In the genomic region with DNA sequence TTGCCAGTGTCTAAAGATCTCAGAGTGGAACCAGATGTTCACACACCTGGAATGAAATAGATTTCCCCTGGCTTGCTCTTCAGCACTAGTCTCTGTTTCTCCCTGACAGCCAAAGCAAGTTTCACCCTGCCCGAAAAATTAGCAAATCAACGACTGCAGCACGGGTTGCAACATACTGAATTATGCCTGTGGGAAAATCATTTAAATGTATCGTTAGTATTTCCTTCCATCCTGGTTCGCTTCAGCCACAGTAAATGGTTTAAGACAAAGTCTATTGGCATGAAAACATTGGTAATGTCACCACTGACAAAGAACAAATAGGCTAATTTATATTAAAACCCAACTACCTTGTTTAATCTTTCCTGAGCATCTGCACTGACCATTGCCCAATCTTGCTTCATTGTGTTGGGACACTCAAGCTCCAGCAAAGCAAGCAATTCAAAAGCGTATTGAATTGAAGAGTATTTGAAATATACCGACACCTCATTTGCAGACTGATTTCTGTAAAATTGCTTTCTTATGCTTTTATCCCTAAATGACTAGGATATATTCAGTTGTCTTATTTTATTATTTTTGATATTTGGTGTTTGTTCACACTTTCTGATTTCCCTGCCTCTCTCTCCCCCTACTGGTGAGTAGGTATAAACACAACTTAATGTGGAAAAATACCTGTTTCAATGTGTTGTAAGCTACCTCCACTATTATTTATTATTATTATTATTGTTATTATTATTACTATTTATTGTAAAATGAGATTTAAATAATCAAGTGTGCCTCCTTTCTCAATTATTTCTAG, we compare ENCODE assay signal across 18 mouse cellular contexts. TPM values are rescaled to one million over a fixed set of nuclear protein-coding genes. Genes with fewer than 3 reads are reported as not detected.
DNase-seq lines count a peak whose midpoint lies in the region; ATAC-seq and TF ChIP-seq lines count a peak whose summit lies in the region.
"Had no signal": no experiment of that assay in that cellular context is flagged by ENCODE, and none has a peak within 500 bp of the region (broad histone marks: within the 10 kb centered on the region; RNA-seq: fewer than 3 reads in every experiment).

No protein-coding gene starts in this region.

- no peak for DNase-seq in heart, postnatal 0 days (ENCODE audit: low spot score)
- DNase-seq in heart, adult 8-10 months (ENCODE audit: low spot score), result no peak
- no peak for DNase-seq in liver, embryonic 14.5 days (ENCODE audit: low read depth in 3 of 3, low spot score in 3 of 3)
- peak; percentile 5 for DNase-seq in 3T3-L1 (ENCODE audit: low read depth, low spot score)
- peak; percentile 5 for DNase-seq in NIH3T3 (ENCODE audit: low read depth)
- no peak for DNase-seq in thymus, postnatal 14 days
- DNase-seq: cerebellum, postnatal 36 days; heart, postnatal 10 days; kidney, adult 2 months; kidney, postnatal 36 days; liver, embryonic 13.5 days; right cerebral cortex, adult 18-20 months; thymus, adult 18-20 months had no signal

- H3K9ac ChIP-seq in heart, postnatal 0 days (replicated peaks; ENCODE audit: low read depth, low read length), result no peak overlapping the region
- no peak overlapping the region for H3K9ac ChIP-seq in liver, embryonic 14.5 days (replicated peaks)
- no peak overlapping the region for H3K9ac ChIP-seq in liver, embryonic 12.5 days
- H3K9ac ChIP-seq: hindbrain, embryonic 15.5 days; liver, embryonic 13.5 days; midbrain, embryonic 15.5 days had no signal

- no peak overlapping the region for H3K4me2 ChIP-seq in heart, postnatal 0 days (ENCODE audit: low read depth, low read length)
- no peak overlapping the region for H3K4me2 ChIP-seq in liver, embryonic 14.5 days (ENCODE audit: low read depth)
- no peak overlapping the region for H3K4me2 ChIP-seq in liver, embryonic 12.5 days
- H3K4me2 ChIP-seq: hindbrain, embryonic 15.5 days; liver, embryonic 13.5 days; midbrain, embryonic 15.5 days had no signal

- no peak overlapping the region for H3K27ac ChIP-seq in heart, postnatal 0 days (ENCODE audit: low read depth)
- H3K27ac ChIP-seq in liver, embryonic 14.5 days, result no peak overlapping the region
- H3K27ac ChIP-seq in liver, embryonic 12.5 days, result no peak overlapping the region
- H3K27ac ChIP-seq: embryonic facial prominence, embryonic 10.5 days; hindbrain, embryonic 15.5 days; liver, embryonic 13.5 days; macrophage; midbrain, embryonic 15.5 days had no signal

- TF ChIP-seq EP300 in heart, postnatal 0 days (IDR thresholded peaks at IDR 0.05; ENCODE audit: low read depth), result no peak
- TF ChIP-seq EP300 in liver, embryonic 14.5 days (IDR thresholded peaks at IDR 0.05; ENCODE audit: low read depth), result no peak

- TF ChIP-seq CTCF in heart, postnatal 0 days (IDR thresholded peaks at IDR 0.05; ENCODE audit: low read depth), result peak; percentile 61
- TF ChIP-seq CTCF in liver, embryonic 14.5 days (IDR thresholded peaks at IDR 0.05; ENCODE audit: low read depth), result peak; percentile 5; the same call in 1 of the 2 replicates

- H3K27me3 ChIP-seq in heart, postnatal 0 days (ENCODE audit: control insufficient read depth, insufficient read depth, low read length), result 0 out of 2 replicates have a peak, but pooled peaks cover 3% of the 10 kb centered on the region
- H3K27me3 ChIP-seq in liver, embryonic 14.5 days (ENCODE audit: control insufficient read depth, insufficient read depth, low read length), result no peaks in the 10 kb centered on the region
- no peaks in the 10 kb centered on the region for H3K27me3 ChIP-seq in liver, embryonic 12.5 days (replicated peaks)
- H3K27me3 ChIP-seq: hindbrain, embryonic 15.5 days; liver, embryonic 13.5 days; midbrain, embryonic 15.5 days had no signal

- 78% methylated on average over 7 of the region's 7 CpGs for WGBS in heart, postnatal 0 days
- WGBS in liver, embryonic 14.5 days (ENCODE audit: insufficient replicate concordance), result 70% methylated on average over 7 of the region's 7 CpGs
- WGBS in liver, embryonic 12.5 days (ENCODE audit: insufficient replicate concordance), result 67% methylated on average over 7 of the region's 7 CpGs

- H3K4me1 ChIP-seq in heart, postnatal 0 days (ENCODE audit: control insufficient read depth, insufficient read depth), result no peaks in the 10 kb centered on the region
- H3K4me1 ChIP-seq in liver, embryonic 14.5 days (replicated peaks; ENCODE audit: control insufficient read depth in 2 of 2, insufficient read depth in 2 of 2, low read length in 1 of 2), result no peaks in the 10 kb centered on the region
- no peaks in the 10 kb centered on the region for H3K4me1 ChIP-seq in liver, embryonic 12.5 days
- H3K4me1 ChIP-seq: embryonic facial prominence, embryonic 10.5 days; liver, embryonic 13.5 days; midbrain, embryonic 15.5 days had no signal

- no peak for ATAC-seq in heart, postnatal 0 days (ENCODE audit: insufficient read depth, low read depth)
- no peak for ATAC-seq in liver, embryonic 14.5 days (ENCODE audit: insufficient read depth)
- no peak for ATAC-seq in liver, embryonic 12.5 days
- ATAC-seq: midbrain, embryonic 15.5 days had no signal

- no peaks in the 10 kb centered on the region for H3K36me3 ChIP-seq in heart, postnatal 0 days (replicated peaks; ENCODE audit: control insufficient read depth, insufficient read depth, low read length)
- no peaks in the 10 kb centered on the region for H3K36me3 ChIP-seq in liver, embryonic 14.5 days (replicated peaks; ENCODE audit: control insufficient read depth, insufficient read depth, low read depth)
- no peaks in the 10 kb centered on the region for H3K36me3 ChIP-seq in liver, embryonic 12.5 days
- H3K36me3 ChIP-seq: embryonic facial prominence, embryonic 10.5 days; hindbrain, embryonic 15.5 days; liver, embryonic 13.5 days; midbrain, embryonic 15.5 days had no signal

- no peaks in the 10 kb centered on the region for H3K9me3 ChIP-seq in heart, postnatal 0 days (replicated peaks; ENCODE audit: control insufficient read depth, low read length)
- no peaks in the 10 kb centered on the region for H3K9me3 ChIP-seq in liver, embryonic 14.5 days (ENCODE audit: control insufficient read depth, low read length)
- H3K9me3 ChIP-seq in liver, embryonic 12.5 days (replicated peaks), result no peaks in the 10 kb centered on the region
- H3K9me3 ChIP-seq: embryonic facial prominence, embryonic 10.5 days; hindbrain, embryonic 15.5 days; liver, embryonic 13.5 days; midbrain, embryonic 15.5 days had no signal

- H3K4me3 ChIP-seq in heart, postnatal 0 days (ENCODE audit: low read depth, low read length), result no peak overlapping the region
- H3K4me3 ChIP-seq in liver, embryonic 14.5 days (ENCODE audit: insufficient read depth in 1 of 2, low read depth in 2 of 2, low read length in 2 of 2), result no peak overlapping the region
- H3K4me3 ChIP-seq in liver, embryonic 12.5 days, result no peak overlapping the region
- H3K4me3 ChIP-seq: embryonic facial prominence, embryonic 10.5 days; hindbrain, embryonic 15.5 days; liver, embryonic 13.5 days; midbrain, embryonic 15.5 days had no signal

RNA-seq across cellular contexts. Expression of gene Tmem200c, which starts 25.9 kb away (rescaled TPM):
- 0.19 TPM in 1 of 2 replicates, not detected in the other for total RNA-seq in heart, postnatal 0 days (2014; rRNA removed; ENCODE audit: low replicate concordance)
- not detected in 2 replicates for polyA plus RNA-seq in heart, postnatal 0 days (2015; fragmentation: Nextera tagmentation; extraction: Ambion mirVana)
- under 1 TPM in 3 of 4 experiments, not detected in 1; 0.08 to 0.13 (median 0.09) TPM for total RNA-seq in heart, adult 8-10 months (2022)
- not detected in 2 replicates for polyA plus RNA-seq in liver, embryonic 14.5 days (2012; rRNA removed)
- not detected in 2 replicates for polyA plus RNA-seq in liver, embryonic 14.5 days (2014; fragmentation: Nextera tagmentation; extraction: Ambion mirVana)
- polyA plus RNA-seq in liver, embryonic 12.5 days (2016; fragmentation: Nextera tagmentation; extraction: Ambion mirVana), result 0.07 and 0.17 TPM in 2 replicates
- polyA plus RNA-seq: liver, embryonic 13.5 days; macrophage had no signal

Comparison
In these comparisons a context has a peak if more than half of its experiments do, and no peak if none do; other contexts are left out.
1. DNase-seq: peak in 3T3-L1 (single experiment) and NIH3T3 (single experiment); none in heart, postnatal 0 days (single experiment), heart, adult 8-10 months (single experiment), liver, embryonic 14.5 days (0 of 3) and thymus, postnatal 14 days (single experiment).